Mouse (Mus musculus) spleen, adult 2 months (tissue): ENCODE measurements at regions not wholly inside any gene's neighbourhood (a gene's known extent, or its start where the extent isn't known, plus 50 kb on each side); places are given as distances from the start of the nearest gene placed in this dataset.

Experiments used
- CTCF ChIP-seq: fragments of 200-500 bp; IDR thresholded peaks from 2 replicates; pipeline ENCODE4 v1.5.1; 2011; ENCODE audit warnings: mild to moderate bottlenecking, inconsistent platforms; ENCODE audit not compliant: insufficient read depth, insufficient read length, insufficient replicate concordance; ENCODE audit errors: extremely low read depth
- POLR2A ChIP-seq: fragments of 200-500 bp; IDR thresholded peaks from 2 replicates; pipeline ENCODE4 v1.6.1; 2011; ENCODE audit warnings: low read depth, low read length, inconsistent platforms

DNA sequence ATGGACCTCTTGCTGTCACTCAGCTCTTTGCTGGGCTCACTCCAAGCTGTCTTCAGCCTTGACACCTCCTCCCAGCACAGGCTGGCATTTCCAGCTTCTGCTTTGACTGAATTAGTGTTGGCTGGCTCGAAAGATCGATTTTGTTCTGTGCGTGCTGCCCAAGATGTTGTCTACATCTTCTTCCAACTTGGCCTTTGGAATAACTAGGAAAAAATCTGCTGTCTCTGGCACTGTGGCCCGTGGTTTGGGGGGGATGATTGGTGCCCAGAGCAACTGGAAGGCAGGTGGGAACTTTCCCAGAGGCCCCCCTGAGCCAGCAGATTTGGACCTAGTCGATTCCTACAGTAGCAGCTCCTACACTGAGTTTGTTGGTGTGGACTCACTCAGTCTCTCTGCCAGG is 76.9 kb downstream of the Psmg1 start:
- TF ChIP-seq CTCF (no peak), POLR2A (no peak)
